Mouse (Mus musculus) lung, embryonic 15.5 days (tissue): ENCODE results near the gene Isy1. TPM values are rescaled to one million over a fixed set of nuclear protein-coding genes. Genes with fewer than 3 reads are reported as not detected.

Experiments
- ATAC-seq: fragments of 200-750 bp; cut with Nextera tagmentation; 2 replicates; pipeline ENCODE4 v1.8.0; 2017; ENCODE audit warnings: moderate number of reproducible peaks, borderline replicate concordance; ENCODE audit not compliant: low FRiP score, low TSS enrichment; ENCODE audit errors: extremely low read depth
- H3K27ac ChIP-seq: fragments of 300-500 bp; sonication (generic); 2 replicates; pipeline ENCODE4 v1.5.1; 2015; ENCODE audit warnings: moderate library complexity, mild to moderate bottlenecking, inconsistent platforms
- H3K27me3 ChIP-seq: fragments of 300-500 bp; sonication (generic); 2 replicates; pipeline ENCODE4 v1.6.1; 2015; ENCODE audit warnings: inconsistent platforms
- H3K36me3 ChIP-seq: fragments of 300-500 bp; sonication (generic); 2 replicates; pipeline ENCODE4 v1.6.1; 2015; ENCODE audit warnings: inconsistent platforms
- H3K4me1 ChIP-seq: fragments of 300-500 bp; sonication (generic); 2 replicates; pipeline ENCODE4 v1.6.1; 2015; ENCODE audit warnings: inconsistent platforms
- H3K4me2 ChIP-seq: fragments of 300-500 bp; sonication (generic); 2 replicates; pipeline ENCODE4 v1.6.1; 2015; ENCODE audit warnings: inconsistent platforms, mild to moderate bottlenecking, moderate library complexity
- H3K4me3 ChIP-seq: fragments of 300-500 bp; sonication (generic); 2 replicates; pipeline ENCODE4 v1.5.1; 2015; ENCODE audit warnings: mild to moderate bottlenecking, inconsistent platforms
- H3K9ac ChIP-seq: fragments of 300-500 bp; sonication (generic); 2 replicates; pipeline ENCODE4 v1.6.1; 2015; ENCODE audit warnings: inconsistent platforms
- H3K9me3 ChIP-seq: fragments of 300-500 bp; sonication (generic); 2 replicates; pipeline ENCODE4 v1.6.1; 2016; ENCODE audit warnings: inconsistent platforms
- WGBS: fragments of 180-500 bp; shearing (Covaris S2); methylation state at CpG from one replicate; pipeline ENCODE4 v1.1.7; 2015; 5-methylcytosine and 5-hydroxymethylcytosine counted together
- polyA plus RNA-seq: library from polyadenylated mRNA; unstranded; fragments of >200 nt; fragmentation: Nextera tagmentation; extraction: Ambion mirVana; gene quantifications from 2 replicates; pipeline ENCODE4 v1.2.1, GENCODE M21; 2015

Gene Isy1
- polyA plus RNA-seq, 1 experiment from 2014 or later, result 45.9 TPM

DNA sequence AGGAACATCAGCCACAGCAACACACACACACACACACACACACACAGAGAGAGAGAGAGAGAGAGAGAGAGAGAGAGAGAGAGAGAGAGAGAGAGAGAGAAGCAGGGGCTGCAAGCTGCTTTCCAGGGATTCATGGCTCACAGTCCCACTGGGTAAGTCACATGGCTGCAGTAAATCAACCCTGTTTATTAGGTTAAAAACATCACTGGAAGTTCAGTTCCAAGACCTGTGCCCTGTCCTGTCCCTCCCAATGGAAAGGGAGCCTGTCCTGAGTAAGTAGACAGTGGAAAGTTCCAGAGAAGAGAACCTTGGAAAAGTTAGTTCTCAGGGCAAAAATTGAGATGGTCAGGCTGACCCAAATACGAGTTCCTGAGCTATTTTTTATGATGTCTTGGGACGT is 41.3 kb downstream of the Isy1 start:
- Histone ChIP-seq H3K27ac (no peak overlapping the region), H3K36me3 (0 out of 2 replicates have a peak, but pooled peaks cover 3% of the 10 kb centered on the region), H3K9me3 (no peaks in the 10 kb centered on the region), H3K4me2 (no peak overlapping the region), H3K27me3 (no peaks in the 10 kb centered on the region), H3K4me1 (no peaks in the 10 kb centered on the region), H3K9ac (no peak overlapping the region), H3K4me3 (no peak overlapping the region)
- ATAC-seq, result no peak
- WGBS, result 36% methylated on average over 2 of the region's 2 CpGs

DNA sequence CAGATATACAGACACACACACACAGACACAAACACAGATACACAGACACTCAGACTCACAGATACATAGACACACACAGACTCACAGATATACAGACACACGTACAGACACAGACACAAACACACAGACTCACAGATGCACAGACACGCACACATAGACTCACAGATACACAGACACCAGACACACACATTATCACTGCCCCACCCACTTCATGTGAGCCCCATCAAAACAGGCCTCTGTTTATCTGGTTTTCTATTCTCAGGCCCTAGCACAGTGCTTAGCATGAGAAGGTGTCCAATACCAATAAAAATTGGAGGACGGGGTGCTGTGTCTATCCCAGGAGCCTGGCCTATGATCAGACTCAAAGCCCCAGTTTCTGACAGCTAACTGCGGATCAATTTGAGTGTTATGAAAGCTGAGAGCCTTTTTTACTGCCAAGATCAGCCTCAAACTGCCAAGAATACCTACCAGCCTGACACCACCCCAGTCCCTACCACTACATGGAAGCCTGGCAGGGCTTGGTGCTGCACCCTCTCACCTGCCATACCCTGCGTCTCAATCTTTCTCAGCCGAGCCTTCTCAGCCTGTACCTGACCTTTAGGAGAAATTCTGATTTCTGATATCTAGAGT is 42.2 kb downstream of the Isy1 start:
- H3K4me3 ChIP-seq, result no peak overlapping the region
- H3K4me1 ChIP-seq, result no peaks in the 10 kb centered on the region
- H3K36me3 ChIP-seq, result 0 out of 2 replicates have a peak, but pooled peaks cover 9% of the 10 kb centered on the region
- no peak overlapping the region for H3K9ac ChIP-seq
- H3K4me2 ChIP-seq, result no peak overlapping the region
- H3K9me3 ChIP-seq, result no peaks in the 10 kb centered on the region
- H3K27ac ChIP-seq, result no peak overlapping the region
- no peak for ATAC-seq
- no peaks in the 10 kb centered on the region for H3K27me3 ChIP-seq
- WGBS, result 79% methylated on average over 6 of the region's 6 CpGs

DNA sequence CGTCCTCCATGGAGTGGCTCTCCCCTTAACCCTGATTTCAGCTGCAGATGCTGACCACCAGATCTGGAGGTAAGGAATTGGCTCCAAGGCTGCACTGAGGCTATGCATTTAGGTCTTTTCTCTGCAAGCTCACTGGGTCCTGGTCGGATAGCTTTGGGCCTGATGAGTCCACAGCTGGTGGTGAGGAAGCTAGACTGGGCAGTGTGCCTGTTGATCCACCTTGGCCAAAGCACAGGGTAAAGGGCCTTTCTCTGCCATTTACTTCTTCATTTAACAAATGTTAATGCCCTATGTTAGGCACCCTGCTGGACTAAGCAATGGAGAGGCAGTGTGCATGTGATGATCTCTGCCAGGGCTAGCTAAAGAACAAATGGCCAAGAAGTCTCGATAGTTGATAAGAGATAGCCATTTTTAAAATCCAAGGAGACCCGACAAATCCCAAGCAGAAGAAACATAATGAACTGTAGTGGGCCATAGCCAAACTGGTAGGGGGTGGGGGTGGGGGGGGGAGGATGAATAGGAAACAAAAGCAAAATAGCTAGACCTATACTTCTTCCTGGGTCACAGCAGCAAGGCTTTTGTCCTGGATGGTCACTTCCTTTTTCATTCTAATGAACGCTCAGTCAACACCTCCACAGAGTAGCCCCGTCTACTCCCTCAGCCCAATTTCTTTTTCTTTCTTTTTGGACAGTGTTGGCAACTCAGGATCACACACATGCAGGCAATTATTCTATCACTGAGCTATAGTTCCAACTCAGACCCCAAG is 43.0 kb downstream of the Isy1 start:
- ATAC-seq, result no peak
- 70% methylated on average over 6 of the region's 6 CpGs for WGBS

DNA sequence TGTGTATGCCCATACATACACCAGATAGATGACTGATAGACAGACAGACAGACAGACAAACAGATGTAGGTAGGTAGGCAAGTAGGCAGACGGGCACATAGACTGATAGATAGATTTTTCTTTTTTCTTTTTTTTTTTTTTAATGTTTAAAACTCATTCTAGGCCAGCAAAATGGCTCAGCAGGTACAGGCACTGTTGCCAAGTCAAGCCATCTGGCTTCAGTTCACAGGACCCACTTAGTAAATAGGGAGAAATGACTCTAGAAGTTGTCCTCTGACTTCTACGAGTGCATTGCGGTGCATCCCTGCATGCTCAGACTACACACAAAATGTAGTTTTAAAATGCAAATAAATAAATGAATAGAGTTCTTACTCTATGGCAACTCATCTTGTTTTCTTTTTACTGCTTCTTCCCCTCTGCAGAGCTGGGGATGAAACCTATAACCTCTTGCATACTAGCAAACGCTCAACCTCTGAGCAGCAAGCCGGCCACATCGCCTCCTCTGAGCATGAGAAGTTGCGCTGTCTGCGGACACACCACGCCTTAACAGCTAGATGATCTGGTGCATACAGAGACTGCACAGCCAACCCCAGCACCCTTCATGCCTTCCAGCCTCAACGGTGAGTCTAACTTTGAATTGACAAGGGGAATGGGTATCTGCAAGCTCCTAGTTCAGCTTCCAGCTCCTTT is 44.6 kb downstream of the Isy1 start:
- no peak for ATAC-seq
- H3K4me1 ChIP-seq, result peaks cover 10% of the 10 kb centered on the region
- H3K9me3 ChIP-seq, result no peaks in the 10 kb centered on the region
- 91% methylated on average over 10 of the region's 10 CpGs for WGBS
- no peak overlapping the region for H3K4me2 ChIP-seq
- 0 out of 2 replicates have a peak, but pooled peaks cover 9% of the 10 kb centered on the region for H3K36me3 ChIP-seq
- H3K9ac ChIP-seq, result no peak overlapping the region
- no peak overlapping the region for H3K27ac ChIP-seq
- no peaks in the 10 kb centered on the region for H3K27me3 ChIP-seq
- no peak overlapping the region for H3K4me3 ChIP-seq

More for the DNA sequence above, 43.0 kb downstream of the Isy1 start:
- no peak overlapping the region for H3K4me2 ChIP-seq
- no peak overlapping the region for H3K4me3 ChIP-seq
- H3K9me3 ChIP-seq, result no peaks in the 10 kb centered on the region
- 0 out of 2 replicates have a peak, but pooled peaks cover 9% of the 10 kb centered on the region for H3K36me3 ChIP-seq
- H3K4me1 ChIP-seq, result no peaks in the 10 kb centered on the region
- no peak overlapping the region for H3K27ac ChIP-seq
- no peak overlapping the region for H3K9ac ChIP-seq
- H3K27me3 ChIP-seq, result no peaks in the 10 kb centered on the region

DNA sequence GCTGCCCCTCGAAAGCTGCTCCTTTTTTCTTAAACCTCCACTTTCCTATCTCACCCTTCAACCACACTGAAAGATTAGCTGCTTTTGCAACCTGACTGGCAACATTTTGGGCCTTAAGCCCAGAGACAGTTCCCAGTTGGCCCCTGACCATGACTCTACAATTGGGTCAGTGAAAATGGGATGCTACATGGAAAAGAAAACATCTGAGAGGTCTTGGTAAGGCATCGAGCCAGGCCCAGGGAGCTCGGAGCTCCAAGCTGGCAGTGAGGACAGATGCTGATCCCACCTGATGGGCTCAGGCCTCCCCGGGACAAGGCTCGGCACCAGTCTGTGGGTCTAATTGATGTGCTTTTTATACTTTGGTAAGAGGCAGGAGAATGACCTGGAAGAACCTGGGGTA is 46.8 kb downstream of the Isy1 start:
- Histone ChIP-seq H3K36me3 (0 out of 2 replicates have a peak, but pooled peaks cover 9% of the 10 kb centered on the region), H3K27ac (no peak overlapping the region), H3K9me3 (no peaks in the 10 kb centered on the region), H3K4me3 (no peak overlapping the region), H3K4me1 (peaks cover 12% of the 10 kb centered on the region), H3K4me2 (no peak overlapping the region), H3K27me3 (no peaks in the 10 kb centered on the region), H3K9ac (no peak overlapping the region)
- ATAC-seq, result no peak
- 88% methylated on average over 5 of the region's 5 CpGs for WGBS

DNA sequence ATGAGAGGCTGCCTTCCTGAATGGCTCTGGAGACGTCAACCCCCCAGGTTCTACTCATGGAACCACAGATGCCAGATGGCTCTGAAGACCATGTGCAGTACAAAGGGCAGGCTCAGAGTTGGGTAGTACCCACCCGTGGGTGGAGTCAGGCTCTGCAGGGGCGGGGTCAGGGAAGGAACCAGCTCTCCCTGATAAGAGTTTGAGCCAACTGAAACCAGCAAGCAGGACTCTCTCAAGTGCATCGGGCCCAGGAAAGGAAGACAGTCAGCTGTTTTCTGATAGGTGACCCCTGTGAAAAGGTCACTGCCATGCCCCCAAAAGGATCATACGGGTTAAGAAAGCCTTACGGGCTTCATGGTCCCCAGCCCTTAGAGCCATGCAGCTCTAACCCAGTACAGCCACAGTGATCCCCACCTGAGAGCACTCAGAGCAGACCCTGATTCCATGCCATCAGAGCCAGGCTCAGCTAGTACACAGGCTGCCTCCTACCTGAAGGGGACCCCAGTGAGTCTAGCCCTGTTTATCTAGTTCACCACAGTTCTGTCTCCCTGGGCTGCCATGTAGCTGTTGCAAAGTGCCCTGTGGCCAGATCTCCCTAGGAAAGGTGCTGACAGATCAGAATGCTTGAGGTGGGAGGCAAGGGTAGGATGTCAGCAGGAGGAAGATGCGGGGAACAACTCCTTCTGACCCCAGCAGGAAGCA is 47.7 kb downstream of the Isy1 start:
- no peak overlapping the region for H3K27ac ChIP-seq
- H3K4me3 ChIP-seq, result no peak overlapping the region
- peak; percentile 50; the same call in 1 of the 2 replicates for ATAC-seq
- peaks cover 12% of the 10 kb centered on the region for H3K4me1 ChIP-seq
- no peaks in the 10 kb centered on the region for H3K27me3 ChIP-seq
- H3K9ac ChIP-seq, result no peak overlapping the region
- H3K36me3 ChIP-seq, result 0 out of 2 replicates have a peak, but pooled peaks cover 9% of the 10 kb centered on the region
- no peak overlapping the region for H3K4me2 ChIP-seq
- WGBS, result 64% methylated on average over 7 of the region's 7 CpGs
- H3K9me3 ChIP-seq, result no peaks in the 10 kb centered on the region

DNA sequence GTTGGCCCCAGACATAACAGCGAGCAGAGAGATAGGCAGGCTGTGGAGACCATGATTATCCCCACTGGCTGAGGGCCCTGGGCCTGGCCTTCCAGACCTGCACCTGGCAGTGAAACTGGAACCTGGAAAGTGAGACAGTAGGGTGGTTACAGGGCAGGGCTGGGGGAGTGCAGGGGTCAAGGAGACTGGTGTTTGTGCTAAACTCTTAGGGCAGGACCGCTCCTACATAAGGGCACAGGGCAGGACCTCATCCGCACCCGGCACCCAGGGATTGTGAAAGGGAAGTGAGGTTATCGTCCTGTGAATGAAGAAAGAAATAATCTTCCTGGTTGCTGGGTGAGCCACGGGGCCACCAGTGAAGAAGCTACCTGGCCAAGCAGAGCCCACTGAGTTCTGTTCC is 48.8 kb downstream of the Isy1 start:
- ATAC-seq, result no peak
- Histone ChIP-seq H3K4me3 (no peak overlapping the region), H3K27me3 (no peaks in the 10 kb centered on the region), H3K9me3 (no peaks in the 10 kb centered on the region), H3K36me3 (0 out of 2 replicates have a peak, but pooled peaks cover 9% of the 10 kb centered on the region), H3K4me1 (peaks cover 12% of the 10 kb centered on the region), H3K27ac (peak overlapping the region; percentile 60; the same call in 1 of the 2 replicates), H3K9ac (no peak overlapping the region), H3K4me2 (no peak overlapping the region)
- 83% methylated on average over 6 of the region's 6 CpGs for WGBS

DNA sequence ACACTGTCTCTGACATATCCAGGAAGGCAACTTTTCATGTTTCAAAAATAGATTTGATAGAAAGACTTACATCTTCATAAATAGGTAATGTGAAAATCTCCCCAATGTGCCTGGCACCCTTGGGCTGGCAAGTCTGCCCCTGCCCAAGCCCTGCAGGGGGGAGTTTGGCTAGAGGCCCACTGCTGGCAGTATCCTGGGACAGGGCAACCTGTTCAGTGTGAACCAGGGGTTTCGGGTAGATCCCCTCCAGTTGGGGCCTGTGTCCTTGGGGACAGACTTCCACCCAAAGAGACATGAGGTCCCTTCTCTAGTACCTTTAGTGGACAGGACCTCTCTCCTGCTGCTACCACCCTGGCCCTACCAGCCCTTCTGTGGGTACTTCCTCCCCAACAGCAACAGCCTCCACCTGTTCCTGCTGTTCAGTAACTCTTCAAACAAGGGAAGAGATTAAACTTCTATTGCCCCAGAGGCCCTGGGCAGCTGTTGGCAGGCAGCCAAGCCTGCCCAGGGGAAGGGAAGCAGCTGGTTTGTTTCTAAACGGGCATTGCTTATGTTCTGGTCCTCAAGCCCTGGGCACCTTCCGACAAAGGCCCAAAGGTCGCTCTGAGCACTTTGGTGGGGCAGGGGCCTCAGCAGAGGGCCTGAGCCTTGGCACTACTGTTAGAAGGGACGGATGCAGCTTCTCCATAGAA is 49.6 kb downstream of the Isy1 start:
- Histone ChIP-seq H3K9ac (no peak overlapping the region), H3K27ac (peak overlapping the region; percentile 60), H3K4me2 (no peak overlapping the region), H3K9me3 (no peaks in the 10 kb centered on the region), H3K4me3 (no peak overlapping the region), H3K27me3 (no peaks in the 10 kb centered on the region), H3K4me1 (peaks cover 12% of the 10 kb centered on the region), H3K36me3 (0 out of 2 replicates have a peak, but pooled peaks cover 9% of the 10 kb centered on the region)
- no peak for ATAC-seq
- 28% methylated on average over 5 of the region's 5 CpGs for WGBS

DNA sequence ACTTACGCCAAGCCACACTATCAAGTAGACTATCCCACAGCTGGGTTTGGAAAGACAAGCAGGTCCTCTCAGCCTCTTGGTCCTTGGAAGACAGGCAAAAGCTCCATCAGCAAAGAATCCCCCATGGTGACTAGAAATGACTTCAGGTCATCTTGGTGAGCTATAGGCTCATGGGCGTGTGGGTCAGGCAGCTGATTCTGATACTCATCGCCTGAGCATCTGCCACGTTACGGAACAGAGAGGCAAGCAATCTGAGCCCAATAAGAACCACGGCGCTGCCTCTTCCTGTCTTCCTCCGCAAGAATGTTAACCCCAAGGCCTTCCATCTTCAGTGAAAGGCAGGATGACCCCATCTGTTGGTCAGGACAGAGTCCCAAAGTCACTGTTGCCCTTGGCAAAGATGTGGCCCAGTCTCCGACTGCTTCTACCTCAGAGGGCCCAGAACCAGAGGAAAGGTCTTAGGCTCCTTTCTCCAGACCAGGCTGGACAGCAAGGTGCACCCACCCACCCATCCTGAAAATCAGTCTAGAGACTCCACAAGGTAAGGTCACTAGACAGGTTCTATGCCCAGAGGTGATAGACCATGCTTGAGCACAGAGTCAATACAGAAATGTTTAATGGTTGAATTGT is 50.2 kb downstream of the Isy1 start:
- H3K9ac ChIP-seq, result no peak overlapping the region
- WGBS, result 83% methylated on average over 9 of the region's 9 CpGs
- no peak for ATAC-seq
- H3K27me3 ChIP-seq, result no peaks in the 10 kb centered on the region
- no peak overlapping the region for H3K4me2 ChIP-seq
- H3K4me3 ChIP-seq, result no peak overlapping the region
- 0 out of 2 replicates have a peak, but pooled peaks cover 9% of the 10 kb centered on the region for H3K36me3 ChIP-seq
- H3K27ac ChIP-seq, result no peak overlapping the region
- no peaks in the 10 kb centered on the region for H3K9me3 ChIP-seq
- H3K4me1 ChIP-seq, result peaks cover 12% of the 10 kb centered on the region

DNA sequence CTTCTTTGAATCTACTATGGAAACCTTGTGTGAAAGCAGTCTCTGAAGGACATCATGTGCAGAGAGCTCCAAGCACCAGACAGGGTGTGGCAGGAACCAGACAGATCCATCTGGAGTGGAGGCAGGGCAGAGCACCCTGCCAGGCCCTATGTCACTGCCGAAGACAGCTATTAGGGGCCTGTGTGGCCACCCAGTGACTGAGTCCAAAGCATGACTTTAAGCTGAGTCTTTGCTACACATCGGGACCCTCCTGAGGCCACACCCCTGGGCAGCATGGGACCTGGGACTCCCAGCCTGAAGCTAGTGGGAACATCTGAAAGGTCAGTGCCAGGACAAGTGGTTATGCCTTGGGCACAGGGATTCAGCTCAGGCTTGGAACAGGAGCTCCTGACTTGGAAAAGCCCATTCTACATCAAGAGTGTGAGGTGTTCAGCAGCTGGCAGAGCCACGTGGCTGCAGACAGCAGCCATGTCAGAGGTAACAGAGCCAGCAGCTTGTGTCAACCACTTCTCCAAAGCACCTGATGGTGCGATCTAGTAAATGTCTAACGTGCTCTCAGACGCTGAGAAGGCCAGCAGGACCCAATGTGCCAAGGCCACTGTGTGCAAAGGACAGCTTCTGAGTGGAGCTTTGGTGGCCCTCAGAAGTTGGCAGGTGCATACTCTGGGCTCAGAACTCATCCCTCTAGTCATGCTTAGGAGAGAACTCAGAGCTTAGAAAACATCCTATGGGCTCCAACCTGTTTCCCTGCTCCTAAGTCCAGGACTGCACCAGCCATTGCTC is 51.3 kb downstream of the Isy1 start:
- Histone ChIP-seq H3K4me3 (no peak overlapping the region), H3K27me3 (no peaks in the 10 kb centered on the region), H3K27ac (no peak overlapping the region), H3K4me2 (no peak overlapping the region), H3K4me1 (peaks cover 12% of the 10 kb centered on the region), H3K9me3 (no peaks in the 10 kb centered on the region), H3K9ac (no peak overlapping the region), H3K36me3 (0 out of 2 replicates have a peak, but pooled peaks cover 5% of the 10 kb centered on the region)
- 71% methylated on average over 6 of the region's 6 CpGs for WGBS
- no peak for ATAC-seq
